In the genomic region with DNA sequence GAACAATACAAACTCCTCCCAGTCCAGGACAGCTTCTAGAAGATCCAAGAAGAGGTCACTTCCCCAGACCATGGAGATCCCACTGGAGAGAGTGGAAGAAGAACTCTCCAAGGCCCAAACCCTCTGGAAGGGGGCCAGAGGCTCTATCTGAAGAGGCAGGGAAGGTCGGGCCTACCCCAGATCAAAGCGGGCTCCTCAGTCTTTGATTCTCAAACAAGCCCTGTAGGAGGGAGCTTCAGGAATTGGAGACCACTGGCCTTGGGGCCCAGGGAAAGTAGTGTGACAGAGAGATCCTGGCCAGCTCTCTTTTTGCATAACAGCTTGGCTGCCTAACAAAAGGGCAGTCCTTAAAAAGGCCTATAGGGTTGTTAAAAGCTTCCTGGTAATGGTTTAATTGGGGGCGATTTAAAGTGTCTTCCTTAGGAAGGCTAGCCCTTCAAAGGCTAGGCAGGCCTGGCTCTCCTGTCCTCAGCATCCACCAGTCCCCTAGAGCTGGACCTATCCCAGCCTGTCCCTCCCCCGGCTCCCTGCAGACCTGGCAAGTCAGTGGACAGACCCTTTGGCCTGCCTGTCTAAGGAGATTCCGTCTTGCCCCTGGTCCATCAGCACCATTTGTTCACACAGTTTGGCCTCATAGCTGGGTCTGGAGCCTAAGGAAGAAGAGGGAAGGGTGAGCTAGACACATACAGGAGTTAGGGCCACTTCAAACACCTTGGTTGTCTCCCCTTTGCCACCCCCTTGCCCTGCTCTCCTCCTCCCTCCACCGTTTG, we compare ENCODE assay signal across 11 mouse cellular contexts. TPM values are rescaled to one million over a fixed set of nuclear protein-coding genes. Genes with fewer than 3 reads are reported as not detected.
A peak's percentile ranks its signal among the peaks of the same experiment; 100 is the strongest.
DNase-seq lines count a peak whose midpoint lies in the region; ATAC-seq and TF ChIP-seq lines count a peak whose summit lies in the region.
"Had no signal": no experiment of that assay in that cellular context is flagged by ENCODE, and none has a peak within 500 bp of the region (broad histone marks: within the 10 kb centered on the region; RNA-seq: fewer than 3 reads in every experiment).

No protein-coding gene starts in this region.

- TF ChIP-seq EP300 in liver, postnatal 0 days (IDR thresholded peaks at IDR 0.05; ENCODE audit: low read depth), result no peak

- no peak overlapping the region for H3K4me3 ChIP-seq in heart, embryonic 10.5 days
- no peak overlapping the region for H3K4me3 ChIP-seq in liver, postnatal 0 days (ENCODE audit: low read depth, low read length)
- H3K4me3 ChIP-seq: neural tube, embryonic 15.5 days had no signal

- intact Hi-C loops in heart, postnatal 25 days (cut with DNase I), result no loop called here

- H3K27me3 ChIP-seq in heart, embryonic 10.5 days (ENCODE audit: insufficient read depth, poor library complexity, severe bottlenecking), result peaks cover 28% of the 10 kb centered on the region; the same call in 1 of the 2 replicates
- H3K27me3 ChIP-seq in liver, postnatal 0 days (ENCODE audit: insufficient read depth, low read length), result no peaks in the 10 kb centered on the region

- no peaks in the 10 kb centered on the region for H3K36me3 ChIP-seq in heart, embryonic 10.5 days
- H3K36me3 ChIP-seq in liver, postnatal 0 days (replicated peaks; ENCODE audit: insufficient read depth, low read length), result no peaks in the 10 kb centered on the region
- H3K36me3 ChIP-seq: neural tube, embryonic 15.5 days had no signal

- no peak for ATAC-seq in liver, postnatal 0 days

- peak overlapping the region; percentile 81 for H3K27ac ChIP-seq in heart, embryonic 10.5 days
- H3K27ac ChIP-seq in liver, postnatal 0 days (ENCODE audit: low read depth), result peak overlapping the region; percentile 72
- H3K27ac ChIP-seq: neural tube, embryonic 15.5 days had no signal

- no peak for DNase-seq in heart, embryonic 10.5 days (ENCODE audit: low spot score)
- no peak for DNase-seq in heart, postnatal 25 days (ENCODE audit: low spot score)
- DNase-seq in ovary, postnatal 36 days (ENCODE audit: low spot score), result peak; percentile 47
- DNase-seq in ovary, postnatal 14 days (ENCODE audit: low spot score), result no peak
- DNase-seq in brain, embryonic 14.5 days (ENCODE audit: low read depth), result peak; percentile 29
- no peak for DNase-seq in liver, postnatal 0 days
- DNase-seq in gastrocnemius, postnatal 10 days, result no peak
- DNase-seq in urinary bladder, adult 18-20 months (ENCODE audit: low spot score in 2 of 2), result no peak
- DNase-seq: cerebellum, adult 11-12 months; heart, postnatal 4 days had no signal

- WGBS in heart, embryonic 10.5 days, result 26% methylated on average over 6 of the region's 6 CpGs
- 57% methylated on average over 6 of the region's 6 CpGs for WGBS in liver, postnatal 0 days (ENCODE audit: insufficient replicate concordance)

- H3K9me3 ChIP-seq in heart, embryonic 10.5 days, result no peaks in the 10 kb centered on the region
- no peaks in the 10 kb centered on the region for H3K9me3 ChIP-seq in liver, postnatal 0 days (ENCODE audit: low read length)
- H3K9me3 ChIP-seq: neural tube, embryonic 15.5 days had no signal

- H3K4me1 ChIP-seq in heart, embryonic 10.5 days, result peaks cover 90% of the 10 kb centered on the region
- peaks cover 86% of the 10 kb centered on the region for H3K4me1 ChIP-seq in liver, postnatal 0 days (ENCODE audit: insufficient read depth)

- H3K9ac ChIP-seq in liver, postnatal 0 days (replicated peaks), result no peak overlapping the region; the same call in 1 of the 2 replicates
- H3K9ac ChIP-seq: neural tube, embryonic 15.5 days had no signal

- TF ChIP-seq POLR2A in brain, embryonic 14.5 days (IDR thresholded peaks at IDR 0.05; ENCODE audit: borderline replicate concordance, extremely low read depth, insufficient read depth, insufficient read length, poor library complexity, severe bottlenecking), result no peak

- H3K4me2 ChIP-seq in liver, postnatal 0 days (ENCODE audit: low read depth, low read length), result peak overlapping the region; percentile 45; the same call in 1 of the 2 replicates
- H3K4me2 ChIP-seq: neural tube, embryonic 15.5 days had no signal

- no peak for TF ChIP-seq CTCF in brain, embryonic 14.5 days (IDR thresholded peaks at IDR 0.05; ENCODE audit: borderline replicate concordance, extremely low read depth, insufficient read depth, insufficient read length)
- no peak for TF ChIP-seq CTCF in liver, postnatal 0 days (IDR thresholded peaks at IDR 0.05; ENCODE audit: low read depth)

RNA-seq across cellular contexts. Expression of gene Zfp36l2, which starts 35.4 kb away (rescaled TPM):
- polyA plus RNA-seq in heart, embryonic 10.5 days (2016; fragmentation: Nextera tagmentation; extraction: Ambion mirVana), result 5.2 and 10.4 TPM in 2 replicates
- total RNA-seq in heart, postnatal 25 days (2021), result 10 to 100 TPM; 23.3 to 31.3 TPM
- 19.9 and 24.5 TPM in 2 replicates for polyA plus RNA-seq in brain, embryonic 14.5 days (2012; rRNA removed)
- 7.6 and 7.7 TPM in 2 replicates for polyA plus RNA-seq in liver, postnatal 0 days (2015; fragmentation: Nextera tagmentation; extraction: Ambion mirVana)
- total RNA-seq in gastrocnemius, postnatal 10 days (2021), result 10 to 100 TPM; 26.2 to 32.6 TPM

Comparison
In these comparisons a context has a peak if more than half of its experiments do, and no peak if none do; other contexts are left out.
1. DNase-seq: peak in ovary, postnatal 36 days (single experiment) and brain, embryonic 14.5 days (single experiment); none in heart, embryonic 10.5 days (single experiment), heart, postnatal 25 days (single experiment), ovary, postnatal 14 days (single experiment), liver, postnatal 0 days (single experiment), gastrocnemius, postnatal 10 days (single experiment) and urinary bladder, adult 18-20 months (0 of 2).